Mouse (Mus musculus): ENCODE data around the gene Vcl. TPM values are rescaled to one million over a fixed set of nuclear protein-coding genes. Genes with fewer than 3 reads are reported as not detected.

Gene Vcl
- total RNA-seq, 4 experiments from 2014 or later, result 62.2 to 64.9 (median 63.9) TPM

GRCm38 (mm10) chr14:20938860-20939259 is 9.7 kb downstream of the Vcl start:
- no peak for DNase-seq (ENCODE audit: low spot score in 2 of 2)

- DNase-seq (ENCODE audit: low spot score in 2 of 2), result no peak
Observed at GRCm38 (mm10) chr14:20945296-20945695, 16.1 kb downstream of the Vcl start.

- DNase-seq (ENCODE audit: low spot score in 2 of 2), result no peak
Observed at GRCm38 (mm10) chr14:20956021-20956420, 26.8 kb downstream of the Vcl start.

DNA sequence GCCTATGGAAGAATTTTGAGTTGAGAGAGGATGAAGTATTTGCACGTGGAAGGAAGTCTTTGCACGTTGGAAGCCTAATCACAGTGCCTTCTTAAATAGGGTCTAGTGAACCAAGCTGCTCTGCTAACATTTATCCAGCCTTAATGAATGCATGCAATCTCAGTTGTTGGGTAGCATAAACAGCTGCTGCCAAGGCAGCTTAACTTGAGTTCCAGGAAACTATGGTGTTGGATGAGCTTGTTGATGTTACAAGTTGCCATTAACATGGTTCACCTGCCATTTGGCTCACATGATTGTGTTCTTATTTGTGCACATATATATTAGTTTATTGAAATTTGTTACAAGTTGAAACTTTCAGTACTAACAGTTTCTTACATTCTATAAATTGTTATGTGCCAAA is 29.8 kb downstream of the Vcl start:
- DNase-seq (ENCODE audit: low spot score in 2 of 2), result no peak

- DNase-seq (ENCODE audit: low spot score in 2 of 2), result no peak
Observed at GRCm38 (mm10) chr14:20962466-20962865, 33.3 kb downstream of the Vcl start.

DNA sequence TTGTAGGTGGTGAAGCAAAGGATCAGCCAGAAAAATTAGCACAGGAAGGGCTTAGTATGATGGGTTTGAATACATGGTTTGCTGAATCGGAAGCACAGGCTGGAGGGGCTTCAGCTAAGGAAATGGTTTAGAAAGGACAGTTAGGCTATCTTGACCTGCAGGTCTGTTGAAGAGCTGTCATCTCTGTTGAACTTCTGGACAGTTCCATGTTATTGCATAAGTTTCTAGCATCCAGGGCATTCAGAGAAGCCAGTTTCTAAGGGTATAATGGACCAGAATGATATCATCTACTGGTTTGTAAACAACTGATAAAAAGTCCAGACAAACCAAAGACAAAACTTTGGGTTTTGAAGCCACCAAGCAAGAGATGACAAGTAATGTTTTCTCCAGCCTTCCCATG is 33.7 kb downstream of the Vcl start:
- DNase-seq (ENCODE audit: low spot score in 2 of 2), result no peak

GRCm38 (mm10) chr14:20963863-20964262 is 34.7 kb downstream of the Vcl start:
- no peak for DNase-seq (ENCODE audit: low spot score in 2 of 2)

- DNase-seq (ENCODE audit: low spot score in 2 of 2), result no peak
Observed at GRCm38 (mm10) chr14:20964285-20964684, 35.1 kb downstream of the Vcl start.

GRCm38 (mm10) chr14:20966959-20967670 is 37.9 kb downstream of the Vcl start:
- DNase-seq (ENCODE audit: low spot score in 2 of 2), result no peak

DNA sequence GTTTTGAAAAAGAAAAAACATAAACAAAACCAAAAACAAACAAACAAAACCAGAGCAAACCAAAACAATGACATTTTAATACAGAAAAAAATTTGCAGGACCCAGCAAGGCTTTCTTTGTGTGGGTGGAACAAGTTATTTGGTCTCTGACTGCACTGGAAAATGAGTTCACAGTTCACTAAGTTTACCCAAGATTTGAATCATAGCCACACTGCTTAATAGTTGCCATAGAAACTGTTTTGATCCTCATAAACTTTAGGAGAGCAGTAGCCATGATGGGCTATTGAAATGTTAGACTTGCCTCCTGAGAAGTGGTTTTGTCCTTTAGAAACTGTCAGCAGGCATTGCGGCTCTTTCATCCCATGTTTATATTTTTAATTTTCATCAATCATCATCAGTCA is 39.9 kb downstream of the Vcl start:
- no peak for DNase-seq (ENCODE audit: low spot score in 2 of 2)

DNA sequence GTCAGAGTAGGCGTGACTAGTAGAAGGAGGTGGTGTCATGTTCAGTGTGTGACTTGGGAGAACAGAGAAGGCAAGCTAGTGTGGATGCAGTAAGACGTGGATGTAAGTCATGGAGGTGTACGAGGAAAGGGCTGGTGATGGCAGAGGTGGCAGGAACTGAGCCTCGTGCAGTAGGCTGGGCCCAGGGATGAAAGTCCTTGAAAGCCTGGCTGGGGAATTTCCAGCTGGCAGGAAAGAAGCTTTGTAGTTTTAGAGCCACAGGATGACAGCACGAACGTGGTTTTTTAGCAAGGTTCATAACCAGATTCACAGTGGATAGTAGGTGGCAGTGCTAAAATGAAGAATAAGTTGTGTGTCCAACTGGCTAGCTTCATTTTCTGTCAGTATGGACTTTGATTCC is 41.2 kb downstream of the Vcl start:
- DNase-seq (ENCODE audit: low spot score in 2 of 2), result no peak

DNA sequence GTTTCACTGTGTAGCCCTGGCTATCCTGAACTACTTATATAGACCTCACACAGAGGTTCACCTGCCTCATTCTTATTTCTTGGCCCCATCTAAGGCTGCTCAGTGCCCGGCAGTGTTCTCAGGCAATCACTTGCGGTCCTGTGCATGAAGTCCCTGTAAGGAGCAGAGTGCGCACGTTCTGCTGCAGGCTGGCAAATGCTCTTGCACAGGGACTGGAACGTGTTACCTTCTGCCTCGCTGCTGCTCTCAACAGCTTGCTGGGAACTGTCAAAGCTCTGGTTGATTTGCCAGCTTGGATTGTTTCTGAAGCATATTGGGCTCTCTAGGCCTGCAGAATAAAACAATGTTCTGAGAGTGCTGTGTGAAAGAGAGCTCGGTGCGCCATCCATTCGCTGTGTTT is 41.7 kb downstream of the Vcl start:
- no peak for DNase-seq (ENCODE audit: low spot score in 2 of 2)

GRCm38 (mm10) chr14:20973821-20974220 is 44.6 kb downstream of the Vcl start:
- no peak for DNase-seq (ENCODE audit: low spot score in 2 of 2)

DNA sequence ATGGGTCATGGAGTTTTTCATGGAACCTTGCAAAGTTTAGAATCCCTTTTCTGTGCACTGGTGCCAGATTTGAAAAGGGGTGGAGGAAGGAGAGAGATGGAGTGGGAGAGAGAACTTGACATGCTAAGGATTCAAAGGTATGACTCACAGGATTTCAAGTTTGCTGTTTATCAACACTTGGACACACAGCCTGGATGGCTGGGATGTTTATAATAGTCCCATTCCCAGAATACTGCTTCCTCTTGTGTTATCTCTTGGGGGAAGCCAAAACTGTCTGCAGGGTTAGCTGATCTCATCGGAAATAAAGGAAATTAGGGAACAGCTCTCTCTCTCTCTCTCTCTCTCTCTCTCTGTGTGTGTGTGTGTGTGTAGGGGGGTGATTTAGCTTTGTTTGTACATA is 47.5 kb downstream of the Vcl start:
- DNase-seq (ENCODE audit: low spot score in 2 of 2), result no peak

DNA sequence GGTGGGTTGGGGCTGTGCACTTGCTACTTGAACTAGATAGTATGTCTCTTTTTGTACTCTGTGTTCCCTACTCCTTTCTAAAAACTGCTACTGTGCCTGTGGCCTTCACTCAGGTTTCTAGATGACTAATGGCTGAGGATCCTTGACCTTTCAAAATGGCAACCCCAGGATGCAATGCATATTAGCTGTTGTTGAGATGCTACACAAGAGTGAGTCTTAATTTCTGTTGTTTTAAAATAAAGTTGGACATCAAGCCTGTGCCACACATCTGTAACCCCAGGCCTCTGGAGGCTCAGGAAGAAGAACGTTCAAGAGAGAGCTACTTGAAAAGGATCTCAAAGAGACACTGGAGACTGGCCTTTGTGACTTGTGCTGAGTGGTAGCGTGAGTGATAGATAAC is 48.5 kb downstream of the Vcl start:
- DNase-seq (ENCODE audit: low spot score in 2 of 2), result no peak

DNA sequence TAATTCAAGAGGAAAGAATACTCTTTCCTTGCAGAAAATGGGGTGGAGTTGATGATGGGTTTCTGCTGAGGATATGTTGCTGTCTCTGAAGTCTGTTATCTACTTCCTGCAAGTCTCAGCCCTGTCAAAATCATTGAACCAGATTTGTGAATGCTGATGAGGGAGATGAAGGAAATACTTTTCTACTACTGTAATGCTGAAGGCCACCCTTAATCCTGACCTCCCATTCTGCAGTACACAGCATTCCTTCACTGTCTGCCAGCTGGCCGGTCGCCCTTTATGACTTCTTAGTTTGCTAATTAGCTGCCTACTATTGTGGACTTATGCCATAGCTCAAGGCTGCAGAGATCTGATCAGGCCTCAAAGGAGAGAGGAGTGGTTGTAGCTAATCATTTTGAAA is 54.6 kb downstream of the Vcl start:
- peak in 1 of 2 experiments; percentile 20 for DNase-seq (ENCODE audit: low spot score in 2 of 2)

GRCm38 (mm10) chr14:20985482-20985881 is 56.3 kb downstream of the Vcl start:
- DNase-seq (ENCODE audit: low spot score in 2 of 2), result no peak

DNA sequence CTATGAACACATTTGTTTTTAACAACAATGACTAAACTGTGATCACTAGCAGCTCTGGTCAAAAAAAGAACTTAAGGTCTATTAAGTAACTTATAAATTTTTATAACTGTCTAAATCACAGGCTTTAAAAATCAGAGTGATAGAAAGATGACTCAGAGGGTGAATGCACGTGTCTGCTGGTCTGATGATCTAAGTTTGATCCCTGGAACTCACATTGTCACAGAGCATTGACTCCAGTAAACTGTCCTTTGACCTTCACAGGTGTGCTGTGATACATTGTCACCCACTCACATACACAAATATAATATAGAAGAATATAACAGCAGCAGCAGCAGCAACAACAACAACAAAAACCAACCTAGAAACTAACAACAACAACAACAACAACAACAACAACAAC is 62.3 kb downstream of the Vcl start:
- no peak for DNase-seq (ENCODE audit: low spot score in 2 of 2)

DNA sequence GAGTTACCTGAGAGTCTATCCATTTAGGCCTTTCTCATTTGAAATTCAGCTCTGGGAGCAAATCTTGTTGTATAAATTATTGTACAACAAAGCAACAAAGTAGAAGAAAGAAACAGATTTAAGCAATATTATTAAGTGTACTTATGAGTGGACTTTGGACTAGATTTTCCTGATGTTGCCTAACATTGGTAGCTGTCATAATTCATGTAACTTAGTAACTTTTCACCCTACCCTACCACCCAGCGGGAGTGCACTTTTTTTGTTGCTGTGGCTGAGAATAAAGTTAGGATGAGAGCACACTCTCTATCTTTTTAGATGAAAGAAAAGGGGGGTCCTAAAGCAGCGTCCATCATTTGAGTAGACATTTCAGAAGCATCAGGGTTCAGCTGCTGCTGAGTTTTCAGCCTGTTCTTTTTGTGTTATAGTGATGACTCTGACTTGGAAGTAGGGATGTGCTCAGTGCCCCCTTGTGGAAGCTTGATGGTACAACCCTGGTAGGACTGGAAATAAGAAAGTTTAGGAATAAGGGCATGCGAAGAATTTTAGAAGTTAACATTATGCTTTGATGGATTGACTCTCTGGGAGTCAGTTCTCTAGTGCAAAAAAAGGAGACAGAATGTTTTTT is 64.0 kb downstream of the Vcl start:
- peak; percentile 14 to 19 for DNase-seq (ENCODE audit: low spot score in 2 of 2)

DNA sequence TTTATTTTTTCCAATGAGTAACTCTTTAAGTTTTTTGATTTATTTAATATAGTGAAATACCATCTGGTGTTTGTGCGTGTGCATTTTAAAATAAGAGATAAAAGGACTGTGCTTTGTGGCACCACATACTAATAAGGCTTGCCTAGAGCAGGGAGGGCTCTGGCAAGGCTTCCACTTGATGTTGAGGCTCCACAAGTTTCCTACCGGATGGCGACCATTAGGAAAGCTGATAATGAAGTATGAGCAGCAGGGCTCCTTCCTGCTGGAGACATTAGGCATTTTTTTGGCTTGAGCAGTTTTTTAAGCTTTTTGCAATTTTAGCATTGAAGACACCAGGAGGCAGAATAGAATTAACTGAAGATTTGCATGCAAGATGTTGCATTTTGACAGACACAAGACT is 65.3 kb downstream of the Vcl start:
- DNase-seq (ENCODE audit: low spot score in 2 of 2), result no peak

DNA sequence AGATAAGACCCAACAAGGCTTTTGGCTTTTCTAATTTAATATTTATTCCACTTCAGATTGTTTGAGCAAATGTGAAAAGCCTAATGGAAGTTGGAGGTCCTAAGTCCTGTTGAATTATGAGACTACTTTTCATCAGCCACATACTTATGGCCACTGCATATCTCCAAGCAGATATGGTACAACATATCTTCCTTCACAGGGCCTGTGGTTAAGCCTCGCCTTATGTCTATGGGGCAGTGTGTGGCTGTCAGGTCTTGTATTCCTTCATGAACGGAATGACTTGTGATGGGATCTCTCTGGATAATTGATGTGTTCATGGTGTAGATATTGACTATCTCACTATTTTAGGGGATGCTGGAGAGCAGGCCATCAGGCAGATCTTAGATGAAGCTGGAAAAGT is 66.3 kb downstream of the Vcl start:
- no peak for DNase-seq (ENCODE audit: low spot score in 2 of 2)

- no peak for DNase-seq (ENCODE audit: low spot score in 2 of 2)
Observed at GRCm38 (mm10) chr14:20996361-20996760, 67.2 kb downstream of the Vcl start.

DNA sequence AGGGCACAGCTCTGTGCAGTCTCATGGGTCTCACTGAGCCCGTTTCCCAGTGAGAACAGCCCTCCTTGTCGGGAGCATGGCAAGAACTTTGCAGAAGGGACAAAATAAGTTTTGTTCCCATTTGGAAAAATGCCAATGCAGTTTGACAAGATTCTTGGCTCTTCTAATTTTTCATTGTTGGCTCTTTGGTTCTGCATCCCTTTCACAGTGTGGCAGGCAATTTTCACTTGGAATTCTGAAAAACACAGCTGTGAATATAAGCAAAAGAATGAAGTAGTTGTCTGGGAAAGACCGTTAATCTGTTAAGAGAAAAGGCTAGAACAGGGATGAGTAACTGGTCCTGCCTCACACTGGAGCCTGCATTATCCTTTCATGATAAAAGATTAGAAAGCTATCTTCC is 68.3 kb downstream of the Vcl start:
- DNase-seq (ENCODE audit: low spot score in 2 of 2), result no peak
